In the genomic region with DNA sequence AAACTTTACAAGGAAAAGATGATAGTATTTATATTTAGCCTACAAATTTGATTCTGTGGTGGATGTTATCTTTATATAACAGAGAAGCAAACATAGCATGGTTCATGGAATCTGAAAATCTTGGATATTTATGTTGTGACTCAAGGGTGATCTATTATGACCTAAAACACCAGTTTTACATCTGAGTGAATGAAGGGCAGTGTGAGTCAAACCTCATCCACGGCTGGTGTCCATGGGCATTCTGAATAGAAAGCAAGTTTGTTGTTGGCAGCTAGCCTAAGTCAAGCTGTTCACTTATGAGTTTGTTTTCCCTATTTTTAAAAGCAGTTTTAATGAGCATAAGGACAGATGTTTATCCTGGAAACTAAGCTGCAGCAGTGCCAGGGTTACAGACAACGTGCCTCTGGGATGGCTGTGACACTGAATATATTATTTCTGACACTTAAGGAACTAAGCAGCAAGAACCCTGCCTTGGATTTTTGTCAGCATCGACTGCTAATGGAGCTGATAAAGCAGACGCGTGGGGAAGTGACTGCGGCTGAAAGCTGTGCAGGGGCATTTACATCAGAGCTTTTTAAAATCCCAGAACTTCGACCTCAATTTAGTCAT, we compare ENCODE assay signal across 15 mouse cellular contexts.
DNase-seq lines count a peak whose midpoint lies in the region; ATAC-seq lines count a peak whose summit lies in the region.
"Had no signal": no experiment of that assay in that cellular context is flagged by ENCODE, and none has a peak within 500 bp of the region (broad histone marks: within the 10 kb centered on the region; RNA-seq: fewer than 3 reads in every experiment).

No protein-coding gene starts in this region.

- H3K9ac ChIP-seq in hindbrain, embryonic 15.5 days, result no peak overlapping the region
- H3K9ac ChIP-seq in forebrain, embryonic 15.5 days (replicated peaks), result no peak overlapping the region
- H3K9ac ChIP-seq: embryonic facial prominence, embryonic 12.5 days; liver, embryonic 13.5 days had no signal

- H3K27me3 ChIP-seq in hindbrain, embryonic 15.5 days, result no peaks in the 10 kb centered on the region
- no peaks in the 10 kb centered on the region for H3K27me3 ChIP-seq in hindbrain, embryonic 10.5 days (ENCODE audit: insufficient read depth, poor library complexity, severe bottlenecking)
- no peaks in the 10 kb centered on the region for H3K27me3 ChIP-seq in forebrain, embryonic 15.5 days
- H3K27me3 ChIP-seq: embryonic facial prominence, embryonic 12.5 days; liver, embryonic 13.5 days had no signal

- no peak overlapping the region for H3K4me3 ChIP-seq in hindbrain, embryonic 15.5 days
- H3K4me3 ChIP-seq in hindbrain, embryonic 10.5 days, result no peak overlapping the region
- no peak overlapping the region for H3K4me3 ChIP-seq in forebrain, embryonic 15.5 days
- H3K4me3 ChIP-seq: embryonic facial prominence, embryonic 12.5 days; layer of hippocampus, adult 2 months; liver, embryonic 13.5 days had no signal

- H3K4me2 ChIP-seq in hindbrain, embryonic 15.5 days, result no peak overlapping the region
- no peak overlapping the region for H3K4me2 ChIP-seq in forebrain, embryonic 15.5 days (replicated peaks)
- H3K4me2 ChIP-seq: embryonic facial prominence, embryonic 12.5 days; liver, embryonic 13.5 days had no signal

- H3K27ac ChIP-seq in hindbrain, embryonic 15.5 days (replicated peaks), result no peak overlapping the region
- no peak overlapping the region for H3K27ac ChIP-seq in hindbrain, embryonic 10.5 days
- no peak overlapping the region for H3K27ac ChIP-seq in forebrain, embryonic 15.5 days (replicated peaks)
- H3K27ac ChIP-seq: embryonic facial prominence, embryonic 12.5 days; layer of hippocampus, adult 2 months; liver, embryonic 13.5 days had no signal

- intact Hi-C loops in left cerebral cortex, postnatal 4 days (cut with DNase I), result no loop called here

- DNase-seq in hindbrain, embryonic 10.5 days (ENCODE audit: low spot score), result no peak
- peak; percentile 5 for DNase-seq in left cerebral cortex, postnatal 4 days
- no peak for DNase-seq in left cerebral cortex, adult 9 months (ENCODE audit: low spot score in 2 of 2)
- peak; percentile 58 for DNase-seq in brain, adult 2 months (ENCODE audit: low read depth, low spot score)
- no peak for DNase-seq in T-cell, adult 2 months (ENCODE audit: low spot score)
- DNase-seq in gastrocnemius, adult 8-10 months (ENCODE audit: low spot score in 2 of 2), result no peak
- DNase-seq: cerebellum, postnatal 36 days; liver, embryonic 13.5 days; lung, postnatal 14 days; thymus, postnatal 36 days had no signal

- ATAC-seq in hindbrain, embryonic 15.5 days (ENCODE audit: low FRiP score, low read depth), result peak; percentile 54; the same call in 1 of the 2 replicates
- ATAC-seq in forebrain, embryonic 15.5 days (replicated peaks), result peak; percentile 80
- ATAC-seq: inflammation-experienced regulatory T-cells, adult 6 months had no signal

- no peaks in the 10 kb centered on the region for H3K36me3 ChIP-seq in hindbrain, embryonic 15.5 days
- H3K36me3 ChIP-seq in hindbrain, embryonic 10.5 days, result no peaks in the 10 kb centered on the region
- no peaks in the 10 kb centered on the region for H3K36me3 ChIP-seq in forebrain, embryonic 15.5 days
- H3K36me3 ChIP-seq: embryonic facial prominence, embryonic 12.5 days; liver, embryonic 13.5 days had no signal

- peaks cover 6% of the 10 kb centered on the region; the same call in 1 of the 2 replicates for H3K4me1 ChIP-seq in hindbrain, embryonic 15.5 days (replicated peaks)
- H3K4me1 ChIP-seq in hindbrain, embryonic 10.5 days (replicated peaks), result no peaks in the 10 kb centered on the region
- peaks cover 9% of the 10 kb centered on the region for H3K4me1 ChIP-seq in forebrain, embryonic 15.5 days
- H3K4me1 ChIP-seq: embryonic facial prominence, embryonic 12.5 days; liver, embryonic 13.5 days had no signal

- 35% methylated on average over 7 of the region's 7 CpGs for WGBS in hindbrain, embryonic 15.5 days
- 77% methylated on average over 7 of the region's 7 CpGs for WGBS in hindbrain, embryonic 10.5 days
- 28% methylated on average over 7 of the region's 7 CpGs for WGBS in forebrain, embryonic 15.5 days

- no peaks in the 10 kb centered on the region for H3K9me3 ChIP-seq in hindbrain, embryonic 15.5 days
- no peaks in the 10 kb centered on the region for H3K9me3 ChIP-seq in hindbrain, embryonic 10.5 days
- no peaks in the 10 kb centered on the region for H3K9me3 ChIP-seq in forebrain, embryonic 15.5 days
- H3K9me3 ChIP-seq: embryonic facial prominence, embryonic 12.5 days; liver, embryonic 13.5 days had no signal

Comparison
In these comparisons a context has a peak if more than half of its experiments do, and no peak if none do; other contexts are left out.
1. DNase-seq: peak in left cerebral cortex, postnatal 4 days (single experiment) and brain, adult 2 months (single experiment); none in hindbrain, embryonic 10.5 days (single experiment), left cerebral cortex, adult 9 months (0 of 2), T-cell, adult 2 months (single experiment) and gastrocnemius, adult 8-10 months (0 of 2).